Mouse (Mus musculus) MEL (cell line): ENCODE measurements around the gene Necap2.
A peak's percentile ranks its signal among the peaks of the same experiment; 100 is the strongest.

Experiments used
- CTCF ChIP-seq, 3 experiments: IDR thresholded peaks in 2 of 3; conservative IDR thresholded peaks in 1 of 3; 2 replicates each; pipeline ENCODE4 v1.5.1; 2011 to 2012; ENCODE audit warnings: low read length in 3 of 3, low read depth in 2 of 3, mild to moderate bottlenecking in 2 of 3, improper control_type of control experiment in 1 of 3, inconsistent platforms in 1 of 3, mixed read lengths in 1 of 3, moderate library complexity in 1 of 3; ENCODE audit not compliant: control insufficient read depth in 1 of 3, insufficient read depth in 1 of 3, poor library complexity in 1 of 3, severe bottlenecking in 1 of 3
- ELF1 ChIP-seq: IDR thresholded peaks from 2 replicates; pipeline ENCODE4 v1.6.1; 2014; ENCODE audit warnings: low read depth, mild to moderate bottlenecking, inconsistent platforms, low read length, improper control_type of control experiment, moderate library complexity
- EP300 ChIP-seq, 2 experiments: IDR thresholded peaks; 2 replicates each; pipeline ENCODE4 v1.6.1; 2011; ENCODE audit warnings: improper control_type of control experiment in 2 of 2, low read length in 2 of 2, low read depth in 1 of 2, mild to moderate bottlenecking in 1 of 2
- KAT2A ChIP-seq: conservative IDR thresholded peaks from 2 replicates; pipeline ENCODE4 v1.6.1; 2012; ENCODE audit warnings: low read depth, low read length, improper control_type of control experiment, inconsistent platforms
- MAX ChIP-seq: IDR thresholded peaks from 2 replicates; pipeline ENCODE4 v1.6.1; 2011; ENCODE audit warnings: low read length, improper control_type of control experiment
- MXI1 ChIP-seq: IDR thresholded peaks from 2 replicates; pipeline ENCODE4 v1.6.1; 2011; ENCODE audit warnings: mild to moderate bottlenecking, low read depth, low read length, improper control_type of control experiment
- MYC ChIP-seq: IDR thresholded peaks from 2 replicates; pipeline ENCODE4 v1.6.1; 2011; ENCODE audit warnings: low read depth, mild to moderate bottlenecking, low read length, improper control_type of control experiment, moderate library complexity
- NRF1 ChIP-seq: IDR thresholded peaks from 2 replicates; pipeline ENCODE4 v1.6.1; 2014; ENCODE audit warnings: low read depth, mild to moderate bottlenecking, inconsistent platforms, low read length, improper control_type of control experiment, moderate library complexity; ENCODE audit not compliant: poor library complexity, insufficient read depth, severe bottlenecking
- POLR2A ChIP-seq, 2 experiments: IDR thresholded peaks; 2 replicates each; pipeline ENCODE4 v1.6.1; 2011 to 2012; ENCODE audit warnings: low read length in 2 of 2, mild to moderate bottlenecking in 2 of 2, control low read depth in 1 of 2, improper control_type of control experiment in 1 of 2, low read depth in 1 of 2, moderate library complexity in 1 of 2; ENCODE audit not compliant: control insufficient read depth in 1 of 2, insufficient read depth in 1 of 2, poor library complexity in 1 of 2
- POLR2AphosphoS5 ChIP-seq: IDR thresholded peaks from 2 replicates; pipeline ENCODE4 v1.6.1; 2012; ENCODE audit warnings: low read depth, borderline replicate concordance, mild to moderate bottlenecking, inconsistent platforms, low read length, moderate library complexity, mixed read lengths
- RCOR1 ChIP-seq: IDR thresholded peaks from 2 replicates; pipeline ENCODE4 v1.6.1; 2012; ENCODE audit warnings: low read depth, mild to moderate bottlenecking, inconsistent platforms, low read length, improper control_type of control experiment
- SIN3A ChIP-seq: IDR thresholded peaks from 2 replicates; pipeline ENCODE4 v1.6.1; 2012; ENCODE audit warnings: low read length, improper control_type of control experiment, inconsistent platforms
- SMC3 ChIP-seq: IDR thresholded peaks from 2 replicates; pipeline ENCODE4 v1.6.1; 2011; ENCODE audit warnings: low read depth, low read length, improper control_type of control experiment
- ZNF384 ChIP-seq: IDR thresholded peaks from 2 replicates; pipeline ENCODE4 v1.6.1; 2012; ENCODE audit warnings: low read depth, mild to moderate bottlenecking, inconsistent platforms, low read length, improper control_type of control experiment

DNA sequence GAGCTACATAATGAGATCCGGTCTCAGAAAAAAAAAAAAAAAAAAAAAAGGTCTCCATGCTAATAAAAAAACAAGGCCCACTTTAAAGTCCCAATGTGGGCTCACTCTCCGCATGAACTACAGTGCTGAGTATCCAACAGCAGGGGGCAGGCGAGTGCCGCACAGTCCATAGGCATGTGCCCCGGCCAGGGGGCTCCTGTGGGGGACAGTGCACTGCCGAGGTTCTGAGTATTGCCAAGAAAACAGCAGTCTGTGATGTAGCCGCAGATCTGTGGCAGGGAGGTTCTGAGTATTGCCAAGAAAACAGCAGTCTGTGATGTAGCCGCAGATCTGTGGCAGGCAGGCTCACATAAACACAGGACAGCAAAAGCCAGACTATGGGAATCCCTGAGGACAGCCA lies 33.3 kb downstream of the Necap2 start:
- TF ChIP-seq POLR2AphosphoS5 (no peak), MXI1 (no peak), NRF1 (no peak), CTCF (IDR thresholded peaks at IDR 0.05 in 2 of 3, conservative IDR thresholded peaks at IDR 0.05 in 1 of 3; ENCODE audit: control insufficient read depth in 1 of 3, insufficient read depth in 1 of 3, low read depth in 2 of 3, low read length in 3 of 3, poor library complexity in 1 of 3, severe bottlenecking in 1 of 3) (peak; percentile 61 to 89 (median 74)), POLR2A (IDR thresholded peaks at IDR 0.05; ENCODE audit: control insufficient read depth in 1 of 2, insufficient read depth in 1 of 2, low read depth in 1 of 2, low read length in 2 of 2, poor library complexity in 1 of 2) (no peak), SIN3A (no peak), ELF1 (no peak), RCOR1 (no peak), MAX (no peak), MYC (no peak), KAT2A (no peak), SMC3 (peak; percentile 63), EP300 (IDR thresholded peaks at IDR 0.05; ENCODE audit: low read depth in 1 of 2, low read length in 2 of 2) (no peak), ZNF384 (peak; percentile 77)
